Mouse (Mus musculus): Measurements from ENCODE around the gene Ryr3.

DNA sequence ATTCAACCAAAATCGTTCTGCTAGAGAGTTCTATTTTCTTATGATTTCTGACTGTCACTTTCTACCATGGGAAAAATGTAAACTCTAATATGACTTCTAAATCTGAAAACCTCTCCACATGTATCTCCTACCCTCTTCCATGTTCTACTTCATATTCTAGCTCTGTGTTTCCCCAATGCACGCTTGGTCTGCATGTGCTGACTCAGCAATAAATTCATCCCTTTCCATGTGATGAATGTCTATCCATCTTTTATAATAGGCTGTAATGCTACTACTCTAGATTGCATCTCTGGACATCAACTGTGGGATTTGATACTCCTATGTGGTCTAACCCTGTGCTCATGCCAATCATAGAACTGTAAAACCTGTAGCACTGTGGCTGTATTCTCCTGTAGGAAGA lies 458.2 kb downstream of the Ryr3 start:
- TF ChIP-seq CTCF (IDR thresholded peaks at IDR 0.05; ENCODE audit: low read depth, low read length) (no peak), TAL1 (conservative IDR thresholded peaks at IDR 0.05; ENCODE audit: low read depth, low read length) (no peak)

All from G1E (cell line).